Mouse (Mus musculus): Measurements from ENCODE around the gene Car5a. TPM values are rescaled to one million over a fixed set of nuclear protein-coding genes. Genes with fewer than 3 reads are reported as not detected.

Gene Car5a
- polyA plus RNA-seq (2016; fragmentation: Nextera tagmentation; extraction: Ambion mirVana) = 0.31 TPM in 1 of 2 replicates, not detected in the other

DNA sequence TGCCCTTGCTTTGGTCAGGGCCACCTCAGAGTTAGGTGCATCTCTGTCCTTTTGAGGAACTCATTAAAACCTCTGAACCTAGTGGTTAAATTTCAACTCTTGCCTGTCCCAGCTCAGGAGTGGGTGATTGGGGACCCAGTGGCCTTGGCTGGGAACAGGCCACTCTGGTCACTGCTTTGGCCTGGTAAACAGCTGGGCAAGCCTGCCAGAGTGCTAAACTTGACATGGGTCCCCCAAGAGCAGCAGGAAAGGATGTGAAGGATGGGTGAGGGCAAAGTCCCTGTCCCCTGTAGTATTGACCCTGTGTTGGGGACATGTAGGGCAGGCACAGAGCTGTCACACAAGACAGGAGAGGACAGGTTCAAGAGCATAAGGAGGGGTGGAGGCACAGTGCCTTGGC is at the start of gene Car5a:
TSS of gene Car5a (minus strand) at position 74 of the 400 bp plus-strand sequence.
- Histone ChIP-seq H3K27me3 (no peaks in the 10 kb centered on the region), H3K36me3 (replicated peaks) (no peaks in the 10 kb centered on the region), H3K9ac (no peak within 1 kb of the TSS), H3K4me1 (peaks cover 31% of the 10 kb centered on the region), H3K4me3 (replicated peaks) (no peak within 1 kb of the TSS), H3K27ac (no peak within 1 kb of the TSS), H3K4me2 (no peak within 1 kb of the TSS), H3K9me3 (no peaks in the 10 kb centered on the region)
- no peak for ATAC-seq (ENCODE audit: low FRiP score)

DNA sequence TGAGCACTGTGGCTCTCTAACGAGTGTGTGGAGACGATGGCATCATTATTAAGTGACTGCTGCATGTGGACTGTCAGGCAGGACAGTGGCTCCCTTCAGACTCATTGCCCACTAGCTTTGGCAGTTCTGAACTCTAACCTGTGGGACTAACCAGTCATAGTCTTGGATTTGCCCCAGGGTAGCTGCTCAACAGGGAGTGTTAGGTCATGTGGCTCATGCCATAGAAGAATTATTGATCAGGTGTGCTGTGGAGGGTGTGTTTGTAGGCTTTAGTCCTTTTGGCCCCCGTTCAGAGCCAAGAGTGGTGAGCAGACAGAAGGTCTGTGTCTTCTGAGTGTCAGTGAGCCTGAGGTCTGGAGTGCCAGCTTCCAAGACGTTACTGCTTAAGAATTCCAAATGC is 48.2 kb upstream of the Car5a start:
- Histone ChIP-seq H3K4me3 (replicated peaks) (no peak overlapping the region), H3K27ac (no peak overlapping the region), H3K4me2 (no peak overlapping the region), H3K4me1 (no peaks in the 10 kb centered on the region), H3K9ac (no peak overlapping the region), H3K9me3 (no peaks in the 10 kb centered on the region), H3K27me3 (no peaks in the 10 kb centered on the region), H3K36me3 (replicated peaks) (peaks cover 87% of the 10 kb centered on the region)
- no peak for ATAC-seq (ENCODE audit: low FRiP score)
- WGBS = 84% methylated on average over 4 of the region's 4 CpGs

DNA sequence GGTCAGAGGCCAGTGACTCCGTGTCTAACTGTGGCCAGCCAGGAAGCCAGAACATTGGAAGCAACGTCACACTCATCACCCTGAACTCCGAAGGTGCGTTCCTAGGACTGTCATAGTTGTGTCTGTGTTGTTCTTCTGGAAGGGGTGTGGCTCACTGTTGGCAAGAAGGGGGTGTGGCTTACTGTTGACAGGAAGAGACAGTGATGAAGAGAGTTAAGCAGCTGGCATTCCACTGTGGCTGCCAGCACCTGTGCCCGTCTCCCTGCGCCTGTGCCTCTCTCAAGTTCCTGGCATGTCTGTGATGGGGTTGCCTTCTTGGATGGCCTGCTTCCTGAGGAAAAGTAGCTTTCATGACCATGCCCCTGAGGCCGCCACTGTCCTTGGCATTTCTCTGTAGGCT is 46.9 kb upstream of the Car5a start:
- no peak for ATAC-seq (ENCODE audit: low FRiP score)
- Histone ChIP-seq H3K4me2 (no peak overlapping the region), H3K9ac (no peak overlapping the region), H3K36me3 (replicated peaks) (peaks cover 78% of the 10 kb centered on the region), H3K4me3 (replicated peaks) (no peak overlapping the region), H3K4me1 (no peaks in the 10 kb centered on the region), H3K27me3 (no peaks in the 10 kb centered on the region), H3K9me3 (no peaks in the 10 kb centered on the region), H3K27ac (no peak overlapping the region)
- 92% methylated on average over 7 of the region's 7 CpGs for WGBS

DNA sequence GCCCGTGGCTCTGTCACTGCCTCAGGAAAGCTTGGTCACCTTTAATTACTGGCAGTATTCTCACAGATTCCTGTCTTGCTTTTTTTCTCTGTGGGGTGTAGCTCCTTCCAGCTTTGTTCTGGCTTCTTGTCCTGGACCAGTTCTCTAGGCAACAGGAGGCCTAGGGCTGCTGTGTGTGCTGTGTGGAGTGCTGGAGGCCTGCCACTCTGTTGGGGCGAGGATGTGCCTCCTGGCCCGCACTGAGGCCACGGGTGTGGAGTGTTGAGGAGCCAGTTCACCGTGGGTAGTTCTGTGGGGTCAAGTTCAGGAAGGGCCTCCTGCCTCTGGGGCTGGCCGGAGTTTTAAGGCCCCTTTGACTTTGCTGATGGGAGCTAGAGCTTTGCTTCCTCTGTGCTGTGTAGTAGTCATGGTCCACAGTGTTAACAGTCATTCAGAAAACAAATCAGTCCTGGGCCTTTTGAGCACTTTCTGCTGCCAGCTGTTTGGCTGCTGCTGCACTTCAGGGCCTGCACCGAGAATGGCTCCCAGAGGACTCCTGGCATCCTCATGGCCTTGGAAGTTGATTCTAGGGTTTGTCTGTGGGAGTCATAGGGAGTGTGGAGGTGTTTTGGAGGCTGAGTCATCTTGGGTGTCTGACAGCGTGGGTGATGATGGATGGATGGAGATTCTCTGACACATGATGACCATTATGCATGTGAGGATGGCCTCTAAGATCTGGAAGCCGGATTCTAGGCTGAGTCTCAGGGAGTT is 46.0 kb upstream of the Car5a start:
- no peak overlapping the region for H3K9ac ChIP-seq
- H3K4me1 ChIP-seq = no peaks in the 10 kb centered on the region
- WGBS = 91% methylated on average over 9 of the region's 9 CpGs
- H3K4me3 ChIP-seq (replicated peaks) = no peak overlapping the region
- H3K36me3 ChIP-seq (replicated peaks) = peaks cover 80% of the 10 kb centered on the region
- H3K27ac ChIP-seq = no peak overlapping the region
- H3K4me2 ChIP-seq = no peak overlapping the region
- no peaks in the 10 kb centered on the region for H3K9me3 ChIP-seq
- H3K27me3 ChIP-seq = no peaks in the 10 kb centered on the region
- ATAC-seq (ENCODE audit: low FRiP score) = no peak

DNA sequence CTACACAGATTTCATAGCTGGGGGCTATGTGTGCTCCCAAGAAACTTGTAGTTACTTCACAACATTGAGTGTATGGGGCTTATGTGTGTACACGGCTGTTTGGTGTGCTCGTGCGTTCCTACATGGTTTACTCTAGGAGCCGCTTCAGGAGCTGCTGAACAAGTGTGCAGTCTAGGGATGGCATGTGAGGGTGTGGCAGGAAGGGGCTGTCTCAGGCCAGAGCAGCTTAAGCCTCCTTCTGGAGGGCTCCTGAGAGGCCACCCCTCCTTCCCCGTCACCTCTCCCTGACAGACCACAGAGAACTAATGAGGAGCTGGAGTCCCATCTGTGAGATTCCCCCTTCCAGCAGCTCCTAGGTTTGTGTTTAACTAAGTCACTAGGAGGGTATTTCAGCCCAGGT is 43.2 kb upstream of the Car5a start:
- no peak for ATAC-seq (ENCODE audit: low FRiP score)
- no peaks in the 10 kb centered on the region for H3K4me1 ChIP-seq
- no peak overlapping the region for H3K27ac ChIP-seq
- no peak overlapping the region for H3K4me3 ChIP-seq (replicated peaks)
- no peak overlapping the region for H3K4me2 ChIP-seq
- no peaks in the 10 kb centered on the region for H3K27me3 ChIP-seq
- peaks cover 83% of the 10 kb centered on the region for H3K36me3 ChIP-seq (replicated peaks)
- no peak overlapping the region for H3K9ac ChIP-seq
- 94% methylated on average over 5 of the region's 5 CpGs for WGBS
- H3K9me3 ChIP-seq = no peaks in the 10 kb centered on the region

DNA sequence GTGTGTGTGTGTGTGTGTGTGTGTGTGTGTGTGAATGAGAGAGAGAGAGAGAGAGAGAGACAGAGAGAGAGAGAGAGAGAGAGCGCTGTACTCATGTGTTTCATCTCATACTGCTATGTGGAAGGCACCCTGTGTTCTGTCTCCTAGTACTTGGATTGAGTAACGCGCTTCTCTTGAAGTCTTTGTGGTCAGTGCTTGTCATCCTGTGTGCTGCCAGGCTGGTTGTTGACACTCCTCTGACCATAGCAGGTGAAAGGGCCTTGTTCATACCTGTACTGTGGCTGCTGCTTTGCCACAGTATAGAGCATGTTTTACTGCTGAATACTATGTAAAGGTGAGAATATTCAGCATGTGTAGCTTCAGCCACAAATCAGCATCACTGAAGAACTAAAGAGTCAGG is 41.0 kb upstream of the Car5a start:
- WGBS = 96% methylated on average over 3 of the region's 3 CpGs

DNA sequence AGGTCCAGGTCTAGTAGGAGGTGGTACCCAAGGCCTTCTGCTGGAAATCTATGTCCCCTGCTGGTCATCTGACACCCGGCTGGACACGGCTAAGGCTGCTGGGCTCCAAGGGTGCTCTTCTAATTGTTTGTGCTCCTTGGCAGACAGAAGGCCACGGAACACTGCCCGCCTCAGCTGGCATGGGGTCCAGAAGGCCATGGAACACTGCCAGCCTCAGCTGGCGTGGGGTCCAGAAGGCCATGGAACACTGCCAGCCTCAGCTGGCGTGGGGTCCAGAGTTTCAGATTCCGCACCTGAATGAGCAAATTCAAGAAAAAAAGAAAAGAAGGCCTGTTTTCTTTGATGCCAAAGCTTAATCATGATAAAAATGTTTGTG is 36.8 kb upstream of the Car5a start:
- H3K27me3 ChIP-seq = no peaks in the 10 kb centered on the region
- H3K4me3 ChIP-seq (replicated peaks) = no peak overlapping the region
- H3K27ac ChIP-seq = no peak overlapping the region
- 91% methylated on average over 7 of the region's 7 CpGs for WGBS
- no peaks in the 10 kb centered on the region for H3K4me1 ChIP-seq
- no peak overlapping the region for H3K9ac ChIP-seq
- H3K36me3 ChIP-seq (replicated peaks) = peaks cover 87% of the 10 kb centered on the region
- H3K9me3 ChIP-seq = no peaks in the 10 kb centered on the region
- H3K4me2 ChIP-seq = no peak overlapping the region
- no peak for ATAC-seq (ENCODE audit: low FRiP score)

More for the DNA sequence above, 41.0 kb upstream of the Car5a start:
- Histone ChIP-seq H3K27ac (no peak overlapping the region), H3K4me1 (no peaks in the 10 kb centered on the region), H3K4me3 (replicated peaks) (no peak overlapping the region), H3K27me3 (no peaks in the 10 kb centered on the region), H3K9ac (no peak overlapping the region), H3K9me3 (no peaks in the 10 kb centered on the region), H3K36me3 (replicated peaks) (peaks cover 85% of the 10 kb centered on the region), H3K4me2 (no peak overlapping the region)
- no peak for ATAC-seq (ENCODE audit: low FRiP score)

DNA sequence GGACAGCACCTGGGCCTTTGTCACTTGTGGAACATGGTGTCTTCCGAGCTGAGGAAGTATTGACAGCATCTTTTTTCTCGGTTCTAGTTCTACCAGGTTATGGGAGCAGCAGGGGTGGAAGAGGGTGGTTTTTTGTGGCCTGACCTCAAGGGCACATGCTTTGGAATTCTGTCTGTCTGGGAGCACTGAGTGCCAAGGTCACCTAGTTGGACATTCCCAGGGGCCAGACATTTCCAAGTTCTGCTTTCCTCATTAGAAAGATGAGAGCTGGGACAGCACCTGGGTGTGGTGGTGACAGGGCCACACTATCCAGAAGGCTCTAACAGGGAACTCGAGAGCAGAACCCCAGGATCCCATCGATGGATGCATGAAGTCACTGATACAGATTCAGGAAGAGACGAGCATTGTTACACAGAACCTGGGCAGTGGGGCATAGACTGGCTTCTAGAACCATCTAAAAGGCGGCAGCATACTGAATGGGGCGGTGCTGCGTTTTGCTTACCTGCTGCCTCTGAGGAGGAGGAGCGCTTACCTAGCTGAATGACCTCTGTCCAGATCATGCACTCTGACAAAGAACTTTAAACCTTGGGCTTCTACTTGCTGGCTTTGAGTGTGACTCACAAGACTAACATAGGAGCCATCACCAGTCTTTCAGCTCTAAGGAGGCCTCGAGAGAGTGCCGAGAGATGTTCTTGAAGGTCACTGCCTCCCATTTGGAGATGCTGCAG is 36.3 kb upstream of the Car5a start:
- WGBS = 92% methylated on average over 11 of the region's 11 CpGs
- no peaks in the 10 kb centered on the region for H3K9me3 ChIP-seq
- H3K36me3 ChIP-seq (replicated peaks) = peaks cover 87% of the 10 kb centered on the region
- H3K9ac ChIP-seq = no peak overlapping the region
- H3K27ac ChIP-seq = no peak overlapping the region
- H3K27me3 ChIP-seq = no peaks in the 10 kb centered on the region
- H3K4me1 ChIP-seq = no peaks in the 10 kb centered on the region
- no peak overlapping the region for H3K4me3 ChIP-seq (replicated peaks)
- H3K4me2 ChIP-seq = no peak overlapping the region
- no peak for ATAC-seq (ENCODE audit: low FRiP score)

DNA sequence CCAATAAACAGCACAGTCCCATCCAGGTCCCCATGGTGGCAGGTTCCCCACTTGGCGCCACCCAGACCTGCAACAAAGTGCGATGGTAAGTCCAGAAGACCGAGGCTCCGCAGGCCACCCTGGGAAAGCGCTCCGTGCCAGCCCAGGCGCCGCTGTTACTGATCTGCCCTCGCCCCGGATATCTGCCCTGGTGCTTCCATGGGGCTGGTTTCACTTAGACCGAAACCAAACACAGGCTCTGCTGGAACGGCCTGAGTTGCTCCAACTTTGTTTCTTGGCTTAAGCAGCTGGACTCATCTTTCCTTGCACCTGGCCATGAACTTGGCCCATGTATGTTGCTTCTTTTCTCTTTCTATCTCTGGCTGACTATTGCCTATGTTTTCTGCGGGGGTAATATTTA is 34.0 kb upstream of the Car5a start:
- Histone ChIP-seq H3K27ac (no peak overlapping the region), H3K27me3 (no peaks in the 10 kb centered on the region), H3K4me1 (no peaks in the 10 kb centered on the region), H3K9me3 (no peaks in the 10 kb centered on the region), H3K9ac (no peak overlapping the region), H3K4me3 (replicated peaks) (no peak overlapping the region), H3K4me2 (no peak overlapping the region), H3K36me3 (replicated peaks) (peaks cover 91% of the 10 kb centered on the region)
- ATAC-seq (ENCODE audit: low FRiP score) = no peak
- 95% methylated on average over 13 of the region's 13 CpGs for WGBS

DNA sequence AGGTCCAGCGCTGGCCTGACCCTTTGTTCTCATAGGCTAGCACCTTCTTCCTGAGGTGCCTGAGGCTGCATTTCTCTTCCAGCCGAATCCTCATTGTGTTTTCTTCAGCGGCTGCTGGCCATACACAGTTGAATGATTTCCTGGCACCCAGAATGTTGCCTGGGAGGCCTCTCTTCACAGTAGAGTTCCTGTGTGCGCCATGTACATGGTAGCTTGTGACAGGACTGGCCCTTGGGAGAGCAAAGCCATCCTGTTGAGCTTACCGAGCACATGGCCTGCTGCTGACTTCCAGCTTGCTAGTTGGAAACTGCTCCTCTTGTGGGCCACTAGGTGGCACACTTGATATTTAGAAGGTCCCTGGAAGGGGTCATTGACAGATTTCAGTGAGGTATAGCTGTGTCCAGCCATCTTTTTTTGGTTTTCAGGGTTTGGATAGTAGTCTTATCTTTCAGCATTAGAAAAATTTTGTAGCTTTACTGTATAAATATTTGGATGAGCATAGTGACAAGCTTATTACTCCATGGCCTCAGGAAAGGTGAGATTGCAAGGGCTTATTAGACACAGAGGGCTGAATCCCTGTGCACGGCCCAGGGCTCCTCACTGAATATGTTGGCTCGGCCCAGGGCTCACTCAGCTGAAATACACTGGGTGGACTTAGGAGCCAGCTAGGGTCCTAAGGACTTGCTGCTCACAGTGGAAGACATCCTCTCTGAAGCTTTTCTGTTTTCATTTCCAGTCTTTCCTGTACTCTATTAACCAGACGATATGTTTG is 33.3 kb upstream of the Car5a start:
- Histone ChIP-seq H3K4me3 (replicated peaks) (no peak overlapping the region), H3K4me2 (no peak overlapping the region), H3K36me3 (replicated peaks) (peaks cover 85% of the 10 kb centered on the region), H3K27me3 (no peaks in the 10 kb centered on the region), H3K9me3 (no peaks in the 10 kb centered on the region), H3K27ac (no peak overlapping the region), H3K9ac (no peak overlapping the region), H3K4me1 (no peaks in the 10 kb centered on the region)
- ATAC-seq (ENCODE audit: low FRiP score) = peak; percentile 51; the same call in 1 of the 2 replicates
- WGBS = 65% methylated on average over 8 of the region's 8 CpGs

DNA sequence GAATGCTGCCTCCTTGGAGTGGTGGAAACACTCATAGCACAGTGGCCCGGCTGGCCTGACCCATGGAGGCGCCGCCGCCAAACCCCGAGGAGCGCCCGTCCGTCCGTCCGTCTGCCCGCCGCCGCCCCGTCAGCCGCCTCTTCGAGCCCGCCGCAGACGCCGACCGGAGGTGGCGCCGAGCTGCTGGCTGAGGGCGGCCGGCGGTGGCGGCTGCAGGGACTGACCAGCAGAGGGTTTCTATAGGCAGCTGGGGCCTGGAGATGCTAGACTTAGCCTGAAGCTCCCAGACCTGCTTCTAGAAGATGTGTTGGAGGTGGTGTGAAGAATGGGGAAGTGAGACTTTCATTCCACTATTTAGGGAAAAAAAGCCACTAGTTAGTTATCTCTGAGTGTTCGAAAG is 29.2 kb upstream of the Car5a start:
- no peaks in the 10 kb centered on the region for H3K9me3 ChIP-seq
- H3K27ac ChIP-seq = no peak overlapping the region
- WGBS = 92% methylated on average over 28 of the region's 28 CpGs
- H3K27me3 ChIP-seq = no peaks in the 10 kb centered on the region
- ATAC-seq (ENCODE audit: low FRiP score) = no peak
- no peak overlapping the region for H3K4me3 ChIP-seq (replicated peaks)
- H3K4me1 ChIP-seq = peaks cover 15% of the 10 kb centered on the region
- H3K9ac ChIP-seq = no peak overlapping the region
- H3K36me3 ChIP-seq (replicated peaks) = peaks cover 48% of the 10 kb centered on the region
- H3K4me2 ChIP-seq = no peak overlapping the region

DNA sequence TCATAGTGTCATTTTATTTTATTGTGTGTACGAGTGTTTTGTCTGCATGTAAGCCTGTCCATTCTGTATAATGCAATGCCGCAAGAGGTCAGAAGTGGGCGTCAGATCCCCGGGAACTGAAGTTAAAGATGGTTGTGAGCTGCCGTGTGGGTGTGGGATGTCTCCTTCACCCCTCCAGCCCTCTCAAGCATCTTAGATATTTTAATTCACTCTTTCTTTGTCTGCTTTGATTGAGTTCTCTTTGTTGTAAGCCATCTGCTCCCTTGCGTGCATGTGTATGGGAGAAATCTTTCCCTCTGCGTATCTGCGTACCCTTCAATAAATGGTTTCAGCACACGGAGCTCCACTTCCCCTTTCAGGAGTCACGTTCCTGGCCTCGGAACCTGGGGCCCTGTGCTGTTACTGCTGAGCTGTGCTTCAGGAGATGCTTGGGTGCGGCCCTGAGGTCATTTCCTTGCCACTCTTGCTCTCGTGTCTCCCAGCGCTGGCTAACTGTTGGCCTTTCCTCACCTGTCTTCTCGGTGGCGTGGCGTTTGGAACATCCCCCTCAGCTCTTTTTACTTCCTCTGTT is 26.9 kb upstream of the Car5a start:
- Histone ChIP-seq H3K9ac (no peak overlapping the region), H3K9me3 (no peaks in the 10 kb centered on the region), H3K27ac (peak overlapping the region; percentile 47; the same call in 1 of the 2 replicates), H3K27me3 (no peaks in the 10 kb centered on the region), H3K36me3 (replicated peaks) (peaks cover 30% of the 10 kb centered on the region), H3K4me3 (replicated peaks) (no peak overlapping the region), H3K4me1 (peaks cover 37% of the 10 kb centered on the region), H3K4me2 (no peak overlapping the region)
- ATAC-seq (ENCODE audit: low FRiP score) = no peak
- 72% methylated on average over 17 of the region's 17 CpGs for WGBS

All from forebrain, embryonic 12.5 days (tissue).